Mouse (Mus musculus): ENCODE results near the gene Gm1604a.
"Not testable (repeated sequence)": the region's sequence is repeated elsewhere in the genome, so short reads cannot be mapped to it uniquely, and the experiment has no call there.

Gm1604a gene

DNA sequence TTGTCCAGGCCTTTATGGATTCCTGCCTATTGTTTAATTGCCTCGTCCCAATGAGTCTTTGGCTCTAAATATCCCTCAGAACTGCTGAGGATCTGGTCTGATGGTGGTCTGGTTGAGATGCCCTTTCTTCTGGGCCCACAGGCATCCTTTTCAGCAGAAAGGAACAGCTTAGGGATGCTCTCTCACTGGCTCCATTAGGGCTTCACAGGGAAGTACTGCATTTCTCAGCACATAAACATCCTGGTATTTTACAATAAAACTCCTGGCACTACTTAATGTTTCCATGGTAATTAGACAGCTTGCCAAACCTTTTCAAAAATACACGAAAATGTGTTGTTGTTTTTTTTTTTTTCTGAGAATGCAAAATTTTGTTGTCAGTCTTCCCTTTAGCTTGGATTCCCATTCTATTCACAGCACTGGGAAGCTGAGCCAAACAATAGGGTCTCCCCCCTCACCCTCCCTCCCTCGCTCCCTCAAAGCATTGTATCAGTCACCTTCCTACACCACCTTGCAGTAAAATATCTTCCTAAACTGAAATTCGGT, 43.7 kb downstream of the Gm1604a start:
- intact Hi-C loops (cut with DNase I) = not testable (repeated sequence)

GRCm38 (mm10) chr17:7069561-7070240, 44.3 kb downstream of the Gm1604a start:
- intact Hi-C loops (cut with DNase I) = not testable (repeated sequence)

DNA sequence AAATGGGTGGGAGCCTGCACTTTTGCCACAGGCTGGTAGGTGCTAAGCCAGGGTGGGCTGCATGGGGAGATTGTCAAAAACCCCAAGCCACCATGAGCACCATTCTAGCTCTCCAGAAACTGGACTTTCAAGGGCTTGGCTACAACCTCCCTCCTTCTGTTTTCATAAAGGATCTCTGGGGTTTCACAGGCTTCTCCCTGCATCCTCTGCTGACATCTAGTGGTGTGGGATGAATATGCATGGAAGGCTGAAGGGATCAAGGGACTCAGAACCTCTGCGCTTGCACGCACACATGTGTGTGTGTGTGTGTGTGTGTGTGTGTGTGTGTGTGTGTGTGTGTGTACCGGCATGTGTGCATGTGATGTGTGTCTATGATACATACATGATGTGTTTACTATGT, 49.1 kb downstream of the Gm1604a start:
- intact Hi-C loops (cut with DNase I) = not testable (repeated sequence)

- intact Hi-C loops (cut with DNase I) = not testable (repeated sequence)
Observed at GRCm38 (mm10) chr17:7075519-7075918, 50.2 kb downstream of the Gm1604a start.

DNA sequence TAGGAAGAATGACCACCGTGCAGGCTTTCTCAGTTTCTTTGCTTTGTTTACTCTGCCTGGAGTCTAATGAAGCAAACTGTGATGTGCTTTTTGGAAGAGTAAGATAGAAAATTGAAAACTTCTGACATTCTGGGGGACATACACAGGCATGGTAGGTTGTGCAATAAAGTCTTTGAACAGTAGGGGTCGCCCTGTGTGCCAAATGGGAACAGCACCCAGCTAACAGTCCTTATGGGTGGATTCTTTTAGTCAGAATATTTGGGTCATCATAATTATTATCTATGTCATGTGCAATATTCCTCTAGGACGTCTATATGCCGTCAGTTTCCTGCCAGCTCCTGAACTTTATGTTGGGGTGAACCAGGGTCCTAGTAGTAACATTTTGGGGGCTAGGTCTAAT, 54.2 kb downstream of the Gm1604a start:
- intact Hi-C loops (cut with DNase I) = not testable (repeated sequence)

- intact Hi-C loops (cut with DNase I) = not testable (repeated sequence)
Observed at GRCm38 (mm10) chr17:7084523-7084922, 59.2 kb downstream of the Gm1604a start.

DNA sequence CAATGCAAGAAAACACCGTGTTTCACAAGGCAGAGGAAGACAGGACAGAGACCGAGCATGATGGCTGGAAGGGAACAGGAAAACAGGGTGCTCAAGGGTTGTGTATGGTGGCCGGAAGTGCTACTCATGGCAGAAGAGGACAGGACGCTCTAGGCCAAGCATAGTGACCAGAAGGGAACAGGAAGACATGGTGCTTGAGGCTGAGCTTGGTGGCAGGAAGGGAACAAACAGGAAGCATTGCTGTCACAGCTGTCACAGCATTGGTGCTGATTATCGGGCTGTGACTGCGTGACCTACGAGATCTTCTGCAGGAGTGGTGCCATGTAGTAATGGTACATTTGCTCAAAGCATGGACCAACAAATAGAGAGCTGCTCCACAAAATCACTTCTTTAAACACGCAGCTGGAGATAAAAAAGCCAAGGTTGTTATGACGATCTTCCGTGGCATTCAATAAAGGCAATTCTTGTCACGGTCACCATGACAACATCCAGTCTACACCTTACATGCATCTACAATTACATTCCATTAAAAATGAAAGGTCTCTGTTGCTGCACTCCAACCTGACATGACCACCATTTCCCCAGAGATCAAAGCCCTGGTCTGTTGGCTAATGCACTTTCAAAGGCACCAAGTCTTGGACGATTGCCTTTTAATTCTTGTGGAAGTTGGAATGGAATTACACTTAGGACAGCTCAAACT, 60.3 kb downstream of the Gm1604a start:
- intact Hi-C loops (cut with DNase I) = not testable (repeated sequence)

GRCm38 (mm10) chr17:7086836-7087235, 61.5 kb downstream of the Gm1604a start:
- intact Hi-C loops (cut with DNase I) = not testable (repeated sequence)

DNA sequence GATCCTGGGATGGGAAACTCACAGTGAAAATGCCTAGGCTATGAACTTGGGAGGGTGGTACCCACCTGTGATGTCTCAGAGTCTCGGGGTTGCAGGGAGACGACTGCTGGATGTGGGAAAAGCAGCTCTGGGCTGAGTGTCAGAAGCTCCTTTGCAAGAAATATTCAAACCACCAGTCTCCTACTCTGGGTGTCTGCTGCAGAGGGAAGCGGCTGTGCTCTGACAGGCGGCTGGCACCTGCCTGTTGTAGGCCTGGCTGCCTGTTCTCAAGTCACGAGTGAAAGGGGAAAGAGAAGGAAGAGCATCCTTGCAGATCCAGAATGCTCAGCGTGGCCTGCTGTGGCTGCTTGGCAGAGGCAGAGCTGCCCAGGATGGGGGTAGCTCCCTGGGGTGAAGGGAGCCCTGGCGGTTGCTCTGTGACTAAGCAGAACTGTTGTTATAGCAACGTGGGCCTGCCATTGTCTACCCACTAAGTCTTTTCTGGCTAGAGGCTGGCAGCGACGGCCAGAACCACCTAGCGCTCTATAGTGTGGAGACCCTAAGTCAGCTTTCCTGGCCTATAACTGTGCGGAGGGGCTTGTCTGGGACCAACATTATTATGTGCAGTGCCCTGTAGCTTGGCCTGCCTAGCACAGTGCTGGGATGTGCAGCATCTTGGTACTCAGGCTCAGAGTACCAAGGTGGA, 72.6 kb downstream of the Gm1604a start:
- intact Hi-C loops (cut with DNase I) = not testable (repeated sequence)

DNA sequence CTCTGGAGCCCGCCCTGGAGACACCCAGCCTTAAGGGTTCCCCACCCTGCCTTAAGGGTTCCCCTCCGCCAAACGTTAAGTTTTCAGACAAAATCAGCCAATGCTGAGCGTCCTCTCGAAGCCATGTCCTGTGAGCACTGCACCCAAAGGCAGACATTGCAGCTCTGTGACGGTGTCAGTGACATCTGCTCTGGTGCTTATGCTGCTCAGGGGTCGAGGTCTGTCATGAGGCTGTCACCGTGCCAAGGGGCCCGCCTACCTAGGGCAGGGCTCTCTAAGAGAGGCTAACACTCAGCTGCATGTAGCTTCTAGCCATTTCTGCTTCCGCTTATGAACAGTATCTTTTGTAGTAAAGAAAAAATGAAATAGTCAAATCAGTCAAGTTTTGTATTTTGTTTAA, 73.7 kb downstream of the Gm1604a start:
- intact Hi-C loops (cut with DNase I) = not testable (repeated sequence)

GRCm38 (mm10) chr17:7102945-7103344, 77.6 kb downstream of the Gm1604a start:
- intact Hi-C loops (cut with DNase I) = not testable (repeated sequence)

DNA sequence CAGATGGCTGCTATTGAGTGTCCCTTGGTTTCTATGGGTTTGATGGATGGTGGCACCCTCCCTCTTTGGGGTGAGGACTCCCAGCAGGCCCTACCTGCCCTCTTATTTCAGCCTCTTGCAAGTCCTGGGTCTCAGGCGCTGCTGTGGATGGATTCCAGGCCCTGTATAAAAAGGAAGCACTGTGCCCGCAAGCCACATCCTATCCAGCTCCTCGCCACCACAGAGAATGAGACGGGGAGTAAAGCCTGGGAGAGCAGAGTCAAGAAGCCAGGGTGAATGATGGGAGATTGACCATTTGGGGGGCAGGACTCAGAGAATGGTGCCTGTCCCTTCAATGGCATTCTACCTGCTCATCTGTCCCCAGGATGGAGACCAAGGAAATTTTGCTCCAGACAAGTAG, 86.3 kb downstream of the Gm1604a start:
- intact Hi-C loops (cut with DNase I) = not testable (repeated sequence)

- intact Hi-C loops (cut with DNase I) = not testable (repeated sequence)
Observed at GRCm38 (mm10) chr17:7116265-7116664, 90.9 kb downstream of the Gm1604a start.

DNA sequence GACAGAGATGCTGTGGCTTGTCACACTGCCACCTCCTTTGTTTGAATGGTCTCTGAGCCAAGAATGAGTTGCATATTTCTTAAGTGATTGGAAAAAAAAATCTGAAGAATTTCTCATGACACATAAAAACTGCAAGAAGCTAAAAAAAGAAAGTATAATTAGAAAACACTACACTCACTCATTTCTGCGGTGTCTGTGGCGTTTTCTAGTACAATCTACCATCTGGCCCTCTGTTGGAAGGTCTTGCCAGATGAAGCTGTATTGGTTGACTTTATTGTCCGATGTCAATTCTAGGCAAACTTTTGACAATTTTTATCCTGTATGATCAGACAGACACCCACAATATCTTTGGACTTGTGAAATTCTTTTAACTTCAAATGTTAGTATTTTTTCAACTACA, 95.5 kb downstream of the Gm1604a start:
- intact Hi-C loops (cut with DNase I) = not testable (repeated sequence)

- intact Hi-C loops (cut with DNase I) = not testable (repeated sequence)
Observed at GRCm38 (mm10) chr17:7122554-7122953, 97.2 kb downstream of the Gm1604a start.

DNA sequence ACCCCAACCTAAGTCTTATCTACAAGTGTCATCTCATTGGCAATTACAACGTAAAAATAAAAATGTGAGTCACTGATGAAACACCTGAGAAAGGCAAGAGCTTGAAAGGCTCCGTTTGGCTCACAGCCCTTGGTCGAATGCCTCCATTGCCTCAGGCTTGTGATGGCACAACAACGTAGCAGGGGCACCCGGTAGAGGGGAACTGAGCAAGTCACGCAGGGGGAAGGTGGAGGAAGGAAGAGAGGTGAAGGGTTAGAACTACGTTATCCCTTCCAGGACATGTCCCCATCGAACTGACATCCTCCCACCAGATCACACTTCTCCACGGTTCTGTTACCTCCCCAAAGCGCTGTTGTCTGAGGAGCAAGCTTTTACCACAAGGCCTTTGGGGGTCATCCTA, 101.1 kb downstream of the Gm1604a start:
- intact Hi-C loops (cut with DNase I) = not testable (repeated sequence)

DNA sequence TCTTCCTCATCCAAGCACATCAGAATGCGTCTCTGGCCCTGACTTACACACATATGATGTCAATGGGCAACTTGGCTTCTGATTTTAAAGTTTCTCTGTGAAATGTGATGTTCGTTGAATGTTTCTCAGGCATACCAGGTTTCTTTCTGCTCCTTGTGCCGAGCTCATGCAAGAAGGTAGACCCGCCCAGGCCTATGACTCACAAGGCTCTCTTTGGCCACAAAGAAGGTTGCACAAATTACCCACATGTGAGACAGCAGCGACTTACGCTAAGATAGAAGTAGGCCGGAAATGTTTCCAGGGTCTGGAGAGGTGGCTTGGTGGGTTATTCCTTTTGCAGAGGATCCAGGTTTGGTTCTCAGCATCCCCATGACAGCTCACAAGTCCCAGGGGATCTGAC, 108.6 kb downstream of the Gm1604a start:
- intact Hi-C loops (cut with DNase I) = not testable (repeated sequence)

DNA sequence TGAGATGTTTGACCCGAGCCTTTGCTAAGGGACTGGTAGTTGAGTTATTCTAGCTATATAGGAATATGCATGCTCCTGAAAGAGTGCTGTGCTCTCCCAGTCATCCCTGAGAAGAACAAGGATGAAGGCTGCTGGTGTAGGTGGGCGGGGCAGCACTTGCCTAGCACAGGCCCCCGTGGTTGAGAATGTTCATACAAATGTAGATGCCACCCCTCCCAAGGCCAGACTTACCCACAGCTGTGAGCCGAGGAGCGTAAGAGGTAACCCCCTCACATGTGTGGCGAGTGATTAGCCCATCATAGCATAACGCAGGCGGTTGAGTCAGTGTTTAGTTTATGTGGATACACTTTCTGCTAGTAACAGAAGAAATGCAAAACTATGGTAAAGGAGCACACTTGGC, 109.9 kb downstream of the Gm1604a start:
- intact Hi-C loops (cut with DNase I) = not testable (repeated sequence)
